Mouse (Mus musculus) liver, adult 10 weeks (tissue): ENCODE measurements around the gene Gm1113. TPM values are rescaled to one million over a fixed set of nuclear protein-coding genes. Genes with fewer than 3 reads are reported as not detected.

Source experiments
- polyA plus RNA-seq: library from polyadenylated mRNA; stranded (reverse); fragments of 350-450 nt; fragmentation: Illumina TruSeq; extraction: RNeasy Lipid Tissue Mini Kit (QIAGEN cat#74804); gene quantifications from one replicate; pipeline ENCODE4 v1.2.3, GENCODE M21; 2014; ENCODE audit warnings: low read depth, low replicate concordance

The Gm1113 gene
- not detected for polyA plus RNA-seq

GRCm38 (mm10) chr9:35518169-35518568 lies at the start of gene Gm1113:
Gene Gm1113 (minus strand): TSS chr9:35518269.

GRCm38 (mm10) chr9:35558257-35559008 lies 40.4 kb upstream of the Gm1113 start, which contains the start of the genes Ddx25 and Pus3:
Gene Ddx25 (minus strand): TSS chr9:35558528.
Gene Pus3 (plus strand): TSS chr9:35558595.

Other genes starting within 250 kb of the Gm1113 start
- 0.82 TPM for gene Cdon, start 97.1 kb downstream of the Gm1113 start, polyA plus RNA-seq
- gene Ddx25, start 40.3 kb upstream of the Gm1113 start, polyA plus RNA-seq = 0.05 TPM
- gene Pus3, start 40.3 kb upstream of the Gm1113 start, polyA plus RNA-seq = 11.5 TPM
- not detected for gene Pate2, start 52.0 kb upstream of the Gm1113 start, polyA plus RNA-seq
- 2.1 TPM for gene Hyls1, start 52.1 kb upstream of the Gm1113 start, polyA plus RNA-seq
- gene Pate4, start 93.7 kb upstream of the Gm1113 start, polyA plus RNA-seq = not detected
- gene Pate3, start 129.9 kb upstream of the Gm1113 start, polyA plus RNA-seq = not detected
- not detected for gene Pate1, start 169.1 kb upstream of the Gm1113 start, polyA plus RNA-seq
- not detected for gene Gm17677, start 222.8 kb upstream of the Gm1113 start, polyA plus RNA-seq